Mouse (Mus musculus) adrenal gland, postnatal 10 days (tissue): Measurements from ENCODE around the gene Asxl2. TPM values are rescaled to one million over a fixed set of nuclear protein-coding genes. Genes with fewer than 3 reads are reported as not detected.
"Not testable (repeated sequence)": the region's sequence is repeated elsewhere in the genome, so short reads cannot be mapped to it uniquely, and the experiment has no call there.

Experiments used
- DNase-seq: peaks from one replicate; pipeline ENCODE4 v3.0.0; 2021; ENCODE audit warnings: mixed read lengths
- total RNA-seq, 2 experiments: library from RNA; stranded (reverse); gene quantifications; 2 replicates each; pipeline ENCODE4 v1.2.3; 2021

Gene Asxl2
- total RNA-seq, 2 experiments from 2014 or later: 31.6 to 37.7 TPM

DNA sequence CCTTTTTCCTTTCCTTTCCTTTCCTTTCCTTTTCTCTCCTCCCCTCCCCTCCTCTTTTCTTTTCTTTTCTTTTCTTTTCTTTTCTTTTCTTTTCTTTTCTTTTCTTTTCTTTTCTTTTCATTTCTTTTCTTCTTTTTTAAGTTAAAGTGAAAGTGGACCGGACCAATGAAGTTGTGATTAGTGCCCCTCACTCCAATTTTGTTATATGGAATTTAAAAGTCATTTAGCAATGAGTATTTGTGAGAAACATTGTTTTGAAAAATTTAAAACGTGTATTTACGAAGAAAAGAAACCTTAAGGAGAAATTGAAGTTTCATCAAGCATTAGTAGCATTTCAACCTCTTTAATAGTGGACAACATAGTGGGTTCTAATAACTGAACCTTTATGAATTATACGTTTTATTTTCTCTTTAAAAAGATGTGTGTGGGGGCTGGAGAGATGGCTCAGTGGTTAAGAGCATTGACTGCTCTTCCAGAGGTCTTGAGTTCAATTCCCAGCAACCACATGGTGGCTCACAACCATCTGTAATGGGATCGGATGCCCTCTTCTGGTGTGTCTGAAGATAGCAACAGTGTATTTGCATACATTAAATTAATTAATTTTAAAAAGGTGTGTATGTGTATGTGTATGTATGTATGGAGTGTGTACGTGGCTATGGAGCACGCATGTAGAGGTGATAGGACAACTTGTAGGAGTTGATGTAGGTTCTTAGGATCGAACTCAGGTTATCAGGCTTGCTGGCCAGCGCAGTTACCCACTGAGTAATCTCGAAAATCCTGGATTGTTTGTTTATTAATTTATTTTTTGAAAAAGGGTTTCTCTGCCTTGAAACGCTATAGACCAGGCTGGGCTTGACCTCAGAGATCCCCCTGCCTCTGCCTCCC, 1.5 kb downstream of the Asxl2 start:
- no peak for DNase-seq

DNA sequence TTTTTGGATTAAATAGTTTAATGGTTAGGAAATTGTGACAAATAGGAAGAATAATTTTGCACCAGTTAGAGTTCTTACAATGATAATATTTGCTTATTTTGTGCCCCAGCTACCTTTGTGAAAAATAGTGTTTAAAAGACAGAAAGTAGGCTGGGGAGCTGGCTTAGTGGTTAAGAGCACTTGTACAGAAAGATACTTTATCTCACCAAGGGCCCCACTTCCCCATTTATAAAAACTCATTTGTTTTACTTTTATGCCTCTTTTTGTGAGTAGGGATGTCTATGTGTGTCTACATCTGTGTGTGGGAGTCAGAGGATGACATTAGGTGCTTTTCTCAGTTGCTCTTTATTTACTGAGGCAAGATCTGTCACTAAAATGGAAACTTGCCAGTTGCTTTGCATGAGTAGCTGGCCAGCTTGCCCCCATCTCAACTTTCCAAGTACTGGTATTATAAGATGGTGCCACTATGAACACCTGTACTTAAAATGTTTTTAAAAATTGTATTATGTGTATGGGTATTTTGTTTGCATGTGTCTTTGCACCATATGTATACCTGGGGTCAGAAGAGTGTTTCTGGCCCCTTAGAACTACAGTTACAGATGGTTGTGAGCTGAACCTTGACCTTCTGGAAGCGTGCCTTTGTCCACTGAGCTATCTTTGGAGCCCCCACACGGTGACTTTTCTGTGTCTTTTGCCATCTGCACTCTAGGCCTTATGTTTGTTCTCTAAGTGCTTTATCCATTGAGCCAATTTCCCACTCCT, 3.2 kb downstream of the Asxl2 start:
- DNase-seq: no peak

DNA sequence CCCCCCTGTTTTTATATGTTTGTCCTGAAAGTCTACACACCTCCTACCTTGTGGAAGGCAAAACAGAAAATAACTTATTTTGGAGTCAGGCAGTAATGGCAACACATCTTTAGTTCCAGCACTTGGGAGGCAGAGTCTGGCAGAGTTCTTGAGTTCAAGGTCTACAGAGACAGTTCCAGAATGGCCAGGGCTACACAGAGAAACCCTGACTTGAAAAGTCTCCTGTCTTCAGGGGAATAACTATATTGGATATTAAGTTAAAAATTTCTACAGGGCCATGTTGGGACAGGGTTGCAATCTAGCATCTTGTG, 3.7 kb downstream of the Asxl2 start:
- DNase-seq: no peak

DNA sequence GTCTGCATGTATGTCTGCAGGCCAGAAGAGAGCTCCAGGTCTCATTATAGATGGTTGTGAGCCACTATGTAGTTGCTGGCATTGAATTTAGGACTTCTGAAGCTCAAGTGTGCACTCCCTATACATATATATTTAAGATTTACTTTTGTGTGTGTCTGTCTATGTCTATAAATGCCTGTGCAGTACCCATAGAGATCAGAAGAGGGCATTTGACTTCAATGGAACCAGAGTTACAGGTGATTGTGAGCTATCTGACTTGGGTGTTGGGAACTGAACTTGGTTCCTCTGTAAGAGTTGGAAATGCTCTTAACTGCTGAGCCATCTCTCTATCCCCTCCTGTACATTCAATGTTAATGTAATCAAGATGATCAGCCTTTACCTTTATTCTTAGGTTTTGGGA, 4.3 kb downstream of the Asxl2 start:
- no peak for DNase-seq

DNA sequence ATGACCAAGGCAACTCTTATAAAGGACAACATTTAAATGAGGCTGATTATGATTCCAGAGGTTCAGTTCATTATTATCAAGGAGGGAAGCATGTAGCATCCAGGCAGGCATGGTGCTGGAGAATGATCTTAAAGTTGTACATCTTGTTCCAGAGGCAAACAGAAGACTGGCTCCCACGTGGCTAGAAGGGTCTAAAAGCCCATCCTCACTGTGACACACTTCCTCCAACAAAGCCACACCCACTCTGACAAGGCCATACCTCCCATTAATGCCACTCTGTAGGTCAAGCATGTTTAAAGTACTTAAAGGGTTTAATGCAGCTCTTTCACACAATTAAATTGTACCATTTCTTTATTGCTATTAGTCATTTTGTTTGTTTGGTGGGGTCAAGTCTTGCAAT, 7.1 kb downstream of the Asxl2 start:
- no peak for DNase-seq

DNA sequence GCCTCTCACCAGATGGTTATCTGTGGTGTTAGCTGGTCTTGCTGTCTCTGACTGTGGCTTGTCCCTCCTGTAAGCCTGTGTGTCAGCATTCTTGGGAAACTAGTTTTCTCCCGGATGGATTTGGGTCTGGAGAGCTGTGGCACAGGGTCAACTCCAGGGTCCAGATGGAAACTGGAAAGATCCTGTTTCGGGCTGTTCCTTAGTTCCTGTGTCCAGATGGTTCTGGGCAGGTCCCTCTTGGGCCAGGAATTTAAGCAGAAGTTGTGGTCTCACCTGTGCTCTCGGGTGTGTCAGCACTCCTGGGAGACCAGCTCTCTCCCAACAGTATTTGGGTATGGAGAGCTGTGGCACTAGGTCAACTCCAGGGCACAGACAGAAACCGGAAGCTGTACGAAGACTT, 9.8 kb downstream of the Asxl2 start:
- DNase-seq: no peak

DNA sequence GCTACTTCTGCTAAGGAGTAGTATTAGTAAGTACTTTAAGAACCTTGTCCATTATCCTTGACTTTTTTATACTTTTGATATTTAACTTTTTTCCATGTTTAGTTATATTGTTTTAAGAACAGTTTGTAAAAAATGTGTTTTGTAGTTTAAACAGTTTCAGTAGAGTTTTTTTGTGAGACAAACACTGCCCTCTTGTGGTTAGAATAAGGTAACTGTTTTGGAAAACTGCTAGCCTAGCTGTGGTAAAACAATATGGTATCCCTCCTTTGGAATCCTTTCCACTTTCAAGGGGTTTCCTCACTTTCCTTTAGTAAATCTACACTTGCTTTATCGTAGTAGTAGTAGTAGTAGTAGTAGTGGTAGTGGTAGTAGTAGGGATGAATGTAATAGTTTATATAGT, 11.2 kb downstream of the Asxl2 start:
- no peak for DNase-seq

DNA sequence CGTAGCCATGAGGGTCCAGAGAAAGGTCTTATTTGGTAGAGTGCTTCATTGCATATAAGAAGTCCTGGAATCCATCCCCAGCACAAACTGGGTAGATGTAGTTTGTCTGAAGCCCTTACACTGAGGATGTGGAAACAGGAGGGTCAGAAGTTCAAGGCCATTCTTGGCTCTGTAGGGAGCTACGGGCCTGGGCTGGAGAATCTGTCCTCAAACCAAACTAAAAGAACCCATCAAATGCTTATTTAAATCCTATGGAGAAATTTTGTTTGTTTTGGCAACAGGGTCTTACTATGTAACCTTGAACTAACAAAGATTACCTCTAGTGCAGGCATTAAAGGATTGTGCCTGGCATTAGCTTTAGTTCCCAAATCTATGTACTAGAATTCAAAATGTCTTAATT, 14.3 kb downstream of the Asxl2 start:
- DNase-seq: no peak

DNA sequence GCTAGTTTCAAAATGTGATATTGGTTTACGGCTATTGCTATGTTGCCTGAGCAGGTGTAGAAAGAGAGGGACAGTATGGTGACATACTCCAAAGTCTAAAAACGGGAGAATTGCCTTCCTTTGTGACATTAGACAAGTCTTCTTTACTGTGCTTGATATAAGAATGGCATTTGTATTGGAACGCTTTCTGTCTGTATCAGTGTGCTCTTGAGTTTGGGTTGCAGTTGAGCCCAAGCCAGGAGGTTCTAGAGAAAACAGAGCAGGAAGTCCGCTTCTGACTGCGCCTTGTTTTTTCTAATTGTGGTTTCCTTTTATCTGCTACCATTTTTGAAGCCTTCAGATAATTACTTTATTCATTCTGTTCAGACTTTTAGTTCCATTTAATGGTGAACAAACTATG, 14.7 kb downstream of the Asxl2 start:
- DNase-seq: no peak

DNA sequence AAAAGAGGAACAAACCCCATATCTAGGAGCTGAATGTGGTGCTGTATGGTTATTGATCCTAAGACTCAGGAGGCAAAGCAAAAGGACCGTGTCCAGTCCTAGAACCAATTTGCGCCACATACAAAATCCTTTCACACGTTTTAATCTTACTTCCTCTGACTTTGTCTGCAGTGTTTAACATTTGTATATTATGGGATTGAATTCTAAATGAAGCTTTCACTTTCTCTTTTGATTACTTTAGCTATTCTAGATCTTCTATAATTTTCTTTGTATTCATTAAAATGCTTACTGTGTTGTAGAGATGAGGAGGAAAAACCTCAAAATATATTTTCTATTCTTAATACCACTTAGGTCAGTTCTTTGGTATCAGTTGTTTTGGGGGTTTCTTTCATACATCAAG, 26.9 kb downstream of the Asxl2 start:
- no peak for DNase-seq

DNA sequence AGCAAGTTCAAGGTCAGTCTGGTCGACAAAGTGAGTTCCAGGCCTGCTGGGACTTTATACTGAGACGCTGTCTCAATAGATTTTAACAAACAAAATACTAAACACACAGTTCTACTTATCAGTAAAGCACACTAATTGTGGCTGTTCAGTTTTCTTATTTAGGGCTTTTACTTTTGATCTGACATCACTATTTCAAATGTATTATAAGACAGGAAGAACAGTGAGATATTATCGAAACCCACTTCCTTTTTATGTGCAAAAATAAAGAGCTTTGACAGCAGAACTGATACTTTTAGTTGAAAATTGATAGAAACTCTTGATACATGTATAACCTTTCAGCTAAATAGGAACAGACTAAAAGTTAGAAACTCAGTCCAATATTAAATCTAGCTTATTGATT, 36.4 kb downstream of the Asxl2 start:
- no peak for DNase-seq

DNA sequence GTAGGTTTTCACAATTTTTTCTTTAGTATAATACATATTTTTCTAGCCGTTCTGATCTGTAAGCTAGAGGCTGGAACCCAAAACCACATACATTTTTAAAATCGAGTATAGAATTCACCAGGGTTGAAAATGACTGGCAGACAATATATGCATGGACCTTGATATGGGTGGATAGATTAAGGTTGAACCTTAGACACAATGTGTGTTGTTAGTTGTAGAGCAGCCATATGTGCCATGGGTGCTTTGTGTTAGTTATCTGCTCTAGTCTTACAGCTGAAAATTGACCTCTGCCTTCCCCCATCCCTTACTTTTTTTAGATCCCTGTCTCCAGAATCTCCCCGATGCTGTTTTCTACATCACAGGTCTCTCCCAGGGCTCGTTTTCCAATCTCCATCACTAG, 73.0 kb downstream of the Asxl2 start:
- DNase-seq: no peak

DNA sequence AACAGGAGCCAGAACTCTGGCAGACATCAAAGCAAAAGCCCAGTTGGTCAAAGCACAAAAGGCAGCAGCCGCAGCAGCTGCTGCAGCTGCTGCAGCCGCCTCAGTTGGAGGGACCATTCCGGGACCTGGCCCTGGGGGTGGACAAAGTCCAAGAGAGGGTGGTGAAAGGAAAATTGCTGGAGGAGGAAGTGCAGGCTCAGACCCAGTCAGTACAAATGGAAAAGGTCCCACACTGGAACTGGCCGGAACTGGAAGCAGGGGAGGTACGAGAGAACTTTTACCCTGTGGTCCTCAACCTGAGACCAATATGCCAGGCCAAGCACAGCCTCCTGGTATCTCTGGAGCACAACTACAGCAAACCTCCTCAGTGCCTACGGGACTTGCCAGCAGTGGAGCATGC, 73.4 kb downstream of the Asxl2 start:
- no peak for DNase-seq

DNA sequence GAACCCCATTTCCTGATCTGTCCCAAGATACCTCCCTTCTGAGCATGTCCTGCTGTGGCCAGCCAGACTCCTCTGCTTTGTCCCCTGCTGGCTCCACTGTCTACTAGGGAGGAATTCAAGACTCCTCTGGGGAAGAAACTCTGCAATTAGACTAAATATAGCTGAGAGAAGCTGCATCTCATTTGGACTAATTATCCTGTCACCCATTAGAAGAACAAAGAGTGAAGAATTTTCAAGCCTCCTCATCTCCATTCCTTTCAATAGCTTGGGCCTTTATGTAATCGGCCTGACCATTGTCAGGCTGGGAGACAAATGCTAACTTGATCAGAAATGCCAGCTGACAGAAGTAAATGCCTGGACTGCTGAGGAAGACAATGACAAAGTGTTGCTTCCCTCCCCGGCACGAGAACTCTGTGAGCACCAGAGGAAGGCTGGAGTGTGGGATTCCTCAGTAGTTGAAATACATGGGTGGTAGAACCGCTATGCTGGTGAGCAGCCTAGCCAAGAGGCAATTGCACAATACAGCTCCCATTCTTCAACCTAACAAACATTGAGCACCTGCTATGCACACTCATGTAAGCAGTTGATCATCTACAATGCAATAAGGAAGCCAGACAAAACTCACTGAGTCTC, 92.1 kb downstream of the Asxl2 start:
- DNase-seq: no peak

DNA sequence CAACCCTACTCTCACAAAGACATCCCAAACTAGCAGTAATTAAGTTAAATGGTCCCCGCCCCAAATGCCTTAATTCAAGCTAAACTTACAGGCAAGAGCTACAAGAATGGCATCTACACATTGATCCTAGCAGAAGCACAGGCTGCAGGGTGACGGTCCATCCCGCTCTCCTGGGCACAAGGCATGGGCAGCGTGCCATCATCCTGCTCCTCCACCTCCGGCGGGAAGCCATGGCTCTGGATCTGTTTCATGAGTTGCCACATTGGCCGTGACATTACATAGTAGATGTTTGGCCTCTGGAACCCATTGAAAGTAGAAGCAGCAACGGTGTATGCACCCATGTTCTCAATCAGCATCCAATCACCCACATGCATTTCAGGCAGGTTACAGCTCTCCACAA, 95.1 kb downstream of the Asxl2 start:
- not testable (repeated sequence) for DNase-seq

DNA sequence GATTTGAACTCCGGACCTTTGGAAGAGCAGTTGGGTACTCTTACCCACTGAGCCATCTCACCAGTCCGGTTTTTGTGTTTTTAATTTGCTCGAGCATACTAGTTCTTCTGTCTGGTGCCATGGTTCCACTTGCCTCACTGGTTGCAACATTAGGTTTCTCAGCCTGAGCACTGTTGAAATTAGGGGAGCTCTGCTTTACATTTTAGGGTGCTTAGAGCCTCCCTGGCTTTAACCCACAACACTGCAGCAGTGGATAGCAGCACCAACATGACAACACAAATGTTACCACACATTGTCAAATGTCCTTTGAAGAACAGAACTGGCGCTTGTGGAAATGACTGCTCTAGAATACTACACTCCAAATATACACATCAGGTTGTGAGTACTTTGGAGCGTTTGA, 98.9 kb downstream of the Asxl2 start:
- no peak for DNase-seq

DNA sequence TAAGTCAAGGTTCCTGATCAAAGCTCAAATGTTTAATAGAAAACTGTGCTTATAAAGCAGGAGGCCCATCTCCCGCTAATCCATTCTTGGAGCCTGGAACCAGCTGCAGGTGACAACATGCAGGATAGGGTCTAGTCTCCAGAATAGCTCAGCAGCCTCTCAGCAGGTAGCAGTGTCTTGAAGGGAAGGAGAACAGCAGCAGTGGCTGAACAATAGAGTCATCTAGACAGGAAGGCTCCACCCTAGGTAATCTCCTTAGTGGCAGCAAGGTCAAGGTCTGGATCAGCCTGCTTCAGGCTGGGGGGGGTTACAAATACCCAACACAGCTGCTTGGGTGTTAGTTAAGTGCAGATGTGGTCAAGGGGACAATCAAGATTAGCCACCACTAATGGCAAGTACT, 108.8 kb downstream of the Asxl2 start:
- not testable (repeated sequence) for DNase-seq

DNA sequence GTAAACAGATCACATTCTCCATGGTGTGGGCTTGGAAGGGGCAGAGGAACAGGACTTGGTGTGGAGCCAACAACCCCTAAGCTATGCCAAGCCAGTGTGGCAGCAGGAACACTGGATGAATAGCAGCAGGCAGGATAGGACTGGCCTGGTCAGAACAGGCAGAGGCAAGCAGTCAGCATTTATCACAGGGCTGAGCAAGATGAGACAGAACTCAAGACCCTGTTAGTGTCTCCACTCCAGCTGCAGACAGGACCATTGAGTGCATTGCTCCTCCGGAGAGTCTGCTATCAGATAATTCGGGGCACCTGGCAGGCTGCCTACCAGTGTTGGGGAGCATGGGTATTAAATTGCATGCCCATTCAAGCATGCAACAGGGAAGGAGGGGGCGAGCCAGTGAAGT, 111.0 kb downstream of the Asxl2 start:
- no peak for DNase-seq

DNA sequence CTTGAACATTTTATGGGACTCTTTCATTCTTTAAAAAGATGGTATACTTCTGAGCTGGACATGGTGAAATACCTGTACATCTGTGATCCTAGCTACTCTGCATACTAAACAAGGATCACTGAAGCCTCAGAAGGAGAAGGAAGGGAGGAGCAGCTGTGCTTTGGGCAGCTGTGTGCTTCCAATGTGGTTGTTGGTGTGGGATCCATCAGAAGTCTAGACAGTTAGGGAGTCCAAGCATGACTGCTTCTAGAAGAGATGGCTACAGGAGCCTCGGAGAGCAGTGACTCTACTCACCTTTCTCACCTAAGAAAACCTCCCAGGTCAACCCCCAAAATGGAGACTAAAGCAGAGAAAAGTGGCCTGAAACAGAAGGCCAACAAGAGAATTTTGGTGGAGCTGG, 111.4 kb downstream of the Asxl2 start:
- DNase-seq: no peak

DNA sequence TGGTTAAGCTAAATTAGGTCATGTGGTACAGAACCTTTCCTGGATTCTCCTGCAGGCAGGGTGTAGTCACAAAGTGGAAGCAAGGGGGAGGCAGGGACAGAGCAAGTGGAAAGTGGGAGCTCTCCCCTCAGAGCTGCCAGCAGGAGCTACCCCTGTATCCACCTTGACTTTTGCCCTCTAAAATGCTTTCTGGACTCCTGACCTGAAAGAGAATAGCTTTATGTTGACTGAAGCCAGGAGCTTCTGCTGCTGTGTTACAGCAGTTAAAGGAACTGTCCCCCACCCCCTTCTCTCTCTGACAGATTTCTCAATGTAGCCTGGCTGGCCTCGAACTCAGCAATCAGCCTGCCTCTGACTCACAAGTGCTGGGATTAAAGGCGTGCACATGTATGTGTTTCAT, 112.9 kb downstream of the Asxl2 start:
- no peak for DNase-seq

DNA sequence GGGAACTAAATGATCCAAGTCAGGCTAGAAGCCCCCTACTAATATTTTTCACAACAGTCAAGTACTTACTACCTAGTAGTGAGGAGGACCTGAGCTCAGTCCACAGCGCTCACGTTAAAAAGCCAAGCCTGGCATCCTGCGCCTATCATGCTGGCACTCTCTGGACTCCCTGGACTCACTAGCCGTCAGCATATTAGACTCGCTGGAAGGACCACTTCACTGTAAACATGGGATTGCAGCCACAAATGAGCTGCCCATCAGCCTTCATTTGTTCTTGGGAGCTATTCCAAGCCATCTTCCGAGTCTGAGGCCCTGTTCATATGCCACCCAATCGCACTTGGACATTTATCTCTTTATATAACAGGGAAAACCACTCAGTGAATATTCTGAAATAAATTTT, 114.2 kb downstream of the Asxl2 start:
- DNase-seq: no peak

DNA sequence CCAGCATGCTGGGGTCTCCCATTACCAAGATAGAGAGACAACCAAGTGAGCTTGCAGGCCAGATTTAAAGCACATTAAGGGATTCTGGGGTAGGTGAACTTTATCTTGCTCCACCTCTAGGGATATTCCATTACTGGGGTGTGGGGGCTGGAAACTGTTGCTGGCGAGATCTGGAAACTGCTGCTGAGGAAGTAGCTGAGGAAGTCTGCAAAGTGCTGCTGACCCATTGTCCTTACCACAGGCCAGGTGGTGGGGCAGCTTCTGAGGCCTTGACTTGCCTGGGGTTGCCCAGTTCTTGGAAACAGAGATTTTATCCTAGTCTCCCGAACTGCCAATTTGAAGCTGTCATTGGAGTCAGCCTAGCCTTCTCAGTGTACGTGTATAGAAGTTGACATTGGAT, 118.8 kb downstream of the Asxl2 start:
- no peak for DNase-seq

DNA sequence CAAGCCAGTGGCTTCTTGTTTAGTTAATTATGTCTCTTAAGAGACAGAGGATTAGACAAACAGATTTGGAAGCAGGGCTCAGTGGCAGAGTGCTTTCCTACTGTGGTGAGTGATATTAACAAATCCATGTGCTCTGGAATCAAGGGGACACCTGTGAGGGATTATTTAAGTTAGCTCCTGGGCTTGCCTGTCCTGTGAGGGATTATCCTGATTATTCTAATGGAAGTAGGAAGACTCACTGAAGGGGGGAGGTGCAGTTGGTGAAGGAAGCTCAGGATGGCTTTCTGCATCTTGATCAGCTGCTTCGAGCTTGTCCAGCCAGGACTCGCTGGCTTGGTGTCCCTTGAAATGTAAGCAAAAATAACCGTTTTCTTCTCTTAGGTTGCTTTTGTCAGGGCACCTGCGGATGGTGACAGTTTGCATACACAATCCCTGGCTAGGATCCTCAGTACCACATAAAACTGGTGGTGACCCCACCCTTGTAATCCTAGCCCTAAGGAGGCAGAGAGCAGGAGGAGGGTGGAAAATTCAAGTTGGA, 119.5 kb downstream of the Asxl2 start:
- no peak for DNase-seq
